Comparison of ENCODE assay signal across 18 mouse cellular contexts in the genomic region with DNA sequence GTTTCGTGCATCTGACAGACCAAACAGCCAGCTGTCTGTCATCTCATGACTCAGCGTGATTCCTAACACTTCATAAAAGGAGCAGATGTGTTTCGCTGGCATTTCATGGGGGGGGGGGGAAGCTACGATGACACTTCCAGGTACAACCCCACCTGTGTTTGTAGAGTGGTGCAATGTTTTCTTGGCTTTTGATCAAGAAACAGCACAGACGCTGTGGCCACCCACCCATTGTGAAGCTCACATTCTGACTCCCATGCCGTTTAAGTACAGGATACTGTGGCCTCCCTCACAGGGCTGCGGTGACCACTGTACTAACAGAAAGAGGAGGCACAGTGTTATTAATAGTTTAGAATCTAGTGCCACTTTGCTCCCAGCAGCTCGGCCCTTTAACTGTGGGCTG.
A peak's percentile ranks its signal among the peaks of the same experiment; 100 is the strongest.
DNase-seq lines count a peak whose midpoint lies in the region; ATAC-seq and TF ChIP-seq lines count a peak whose summit lies in the region.
"Had no signal": no experiment of that assay in that cellular context is flagged by ENCODE, and none has a peak within 500 bp of the region (broad histone marks: within the 10 kb centered on the region; RNA-seq: fewer than 3 reads in every experiment).

No protein-coding gene starts in this region.

- no peak overlapping the region for H3K4me3 ChIP-seq in hindbrain, embryonic 10.5 days
- no peak overlapping the region for H3K4me3 ChIP-seq in hindbrain, embryonic 11.5 days (ENCODE audit: low read depth, low read length)
- no peak overlapping the region for H3K4me3 ChIP-seq in forebrain, postnatal 0 days (ENCODE audit: low read depth, low read length)
- H3K4me3 ChIP-seq in midbrain, embryonic 14.5 days (replicated peaks; ENCODE audit: low read depth, low read length), result no peak overlapping the region
- H3K4me3 ChIP-seq: embryonic facial prominence, embryonic 15.5 days; heart, adult 2 months; kidney, embryonic 15.5 days; limb, embryonic 10.5 days had no signal

- WGBS in hindbrain, embryonic 10.5 days, result 79% methylated on average over 8 of the region's 8 CpGs
- 85% methylated on average over 8 of the region's 8 CpGs for WGBS in hindbrain, embryonic 11.5 days
- 64% methylated on average over 8 of the region's 8 CpGs for WGBS in forebrain, postnatal 0 days
- WGBS in midbrain, embryonic 14.5 days, result 84% methylated on average over 8 of the region's 8 CpGs

- DNase-seq in hindbrain, embryonic 10.5 days (ENCODE audit: low spot score), result no peak
- DNase-seq in hindbrain, embryonic 11.5 days (ENCODE audit: low spot score), result no peak
- DNase-seq in forebrain, postnatal 0 days, result no peak
- DNase-seq in midbrain, embryonic 14.5 days, result no peak
- no peak for DNase-seq in layer of hippocampus, postnatal 36 days
- DNase-seq in kidney, adult 18-20 months, result no peak
- no peak for DNase-seq in natural killer cell, adult 2 months (ENCODE audit: low spot score in 2 of 2)
- DNase-seq: adrenal gland, postnatal 10 days; heart, adult 2 months; lung, adult 2 months; thymus, postnatal 36 days had no signal

- no peak for TF ChIP-seq CTCF in forebrain, postnatal 0 days (IDR thresholded peaks at IDR 0.05; ENCODE audit: low read depth)

- no peaks in the 10 kb centered on the region for H3K36me3 ChIP-seq in hindbrain, embryonic 10.5 days
- no peaks in the 10 kb centered on the region for H3K36me3 ChIP-seq in hindbrain, embryonic 11.5 days (ENCODE audit: control insufficient read depth, insufficient read depth, low read length)
- H3K36me3 ChIP-seq in forebrain, postnatal 0 days (ENCODE audit: insufficient read depth), result no peaks in the 10 kb centered on the region
- no peaks in the 10 kb centered on the region for H3K36me3 ChIP-seq in midbrain, embryonic 14.5 days (ENCODE audit: control insufficient read depth, insufficient read depth, low read length)
- H3K36me3 ChIP-seq: embryonic facial prominence, embryonic 15.5 days; kidney, embryonic 15.5 days; limb, embryonic 10.5 days had no signal

- no peaks in the 10 kb centered on the region for H3K9me3 ChIP-seq in hindbrain, embryonic 10.5 days
- no peaks in the 10 kb centered on the region for H3K9me3 ChIP-seq in hindbrain, embryonic 11.5 days (ENCODE audit: control insufficient read depth, low read length)
- no peaks in the 10 kb centered on the region for H3K9me3 ChIP-seq in forebrain, postnatal 0 days (ENCODE audit: low read length)
- no peaks in the 10 kb centered on the region for H3K9me3 ChIP-seq in midbrain, embryonic 14.5 days (ENCODE audit: control insufficient read depth, low read length)
- H3K9me3 ChIP-seq: embryonic facial prominence, embryonic 15.5 days; kidney, embryonic 15.5 days; limb, embryonic 10.5 days had no signal

- no peak for ATAC-seq in hindbrain, embryonic 11.5 days (ENCODE audit: low FRiP score)
- peak; percentile 36; the same call in 1 of the 2 replicates for ATAC-seq in common myeloid progenitor, adult 5-6 weeks (replicated peaks; ENCODE audit: low read depth, poor library complexity, severe bottlenecking)
- no peak for ATAC-seq in forebrain, postnatal 0 days
- ATAC-seq in midbrain, embryonic 14.5 days (ENCODE audit: low FRiP score, low TSS enrichment), result no peak
- ATAC-seq: inflammation-experienced regulatory T-cells, adult 6 months had no signal

- no peak overlapping the region for H3K4me2 ChIP-seq in hindbrain, embryonic 11.5 days (replicated peaks; ENCODE audit: low read depth, low read length)
- no peak overlapping the region for H3K4me2 ChIP-seq in forebrain, postnatal 0 days (ENCODE audit: low read depth)
- H3K4me2 ChIP-seq in midbrain, embryonic 14.5 days (ENCODE audit: low read length), result no peak overlapping the region
- H3K4me2 ChIP-seq: embryonic facial prominence, embryonic 15.5 days; kidney, embryonic 15.5 days; liver, embryonic 11.5 days had no signal

- 0 out of 2 replicates have a peak overlapping the region, but pooled peaks have one; percentile 83 for H3K27ac ChIP-seq in hindbrain, embryonic 10.5 days
- H3K27ac ChIP-seq in hindbrain, embryonic 11.5 days (ENCODE audit: low read depth, low read length), result no peak overlapping the region
- H3K27ac ChIP-seq in forebrain, postnatal 0 days (ENCODE audit: low read depth, low read length), result peak overlapping the region; percentile 69; the same call in 1 of the 2 replicates
- H3K27ac ChIP-seq in midbrain, embryonic 14.5 days (replicated peaks; ENCODE audit: low read depth, low read length), result peak overlapping the region; percentile 90; the same call in 1 of the 2 replicates
- H3K27ac ChIP-seq: embryonic facial prominence, embryonic 15.5 days; kidney, embryonic 15.5 days; limb, embryonic 10.5 days; macrophage had no signal

- peaks cover 15% of the 10 kb centered on the region for H3K27me3 ChIP-seq in hindbrain, embryonic 10.5 days (ENCODE audit: insufficient read depth, poor library complexity, severe bottlenecking)
- no peaks in the 10 kb centered on the region; the same call in 1 of the 2 replicates for H3K27me3 ChIP-seq in hindbrain, embryonic 11.5 days (ENCODE audit: control insufficient read depth, insufficient read depth, low read length)
- no peaks in the 10 kb centered on the region for H3K27me3 ChIP-seq in forebrain, postnatal 0 days (ENCODE audit: insufficient read depth, low read length)
- no peaks in the 10 kb centered on the region for H3K27me3 ChIP-seq in midbrain, embryonic 14.5 days (ENCODE audit: control insufficient read depth, insufficient read depth, low read length)
- H3K27me3 ChIP-seq: embryonic facial prominence, embryonic 15.5 days; kidney, embryonic 15.5 days had no signal

- no peak overlapping the region for H3K9ac ChIP-seq in hindbrain, embryonic 11.5 days (ENCODE audit: low read depth, low read length)
- no peak overlapping the region for H3K9ac ChIP-seq in forebrain, postnatal 0 days
- no peak overlapping the region for H3K9ac ChIP-seq in midbrain, embryonic 14.5 days (replicated peaks; ENCODE audit: low read length)
- H3K9ac ChIP-seq: embryonic facial prominence, embryonic 15.5 days; kidney, embryonic 15.5 days had no signal

- H3K4me1 ChIP-seq in hindbrain, embryonic 10.5 days (replicated peaks), result peaks cover 42% of the 10 kb centered on the region
- H3K4me1 ChIP-seq in hindbrain, embryonic 11.5 days (replicated peaks; ENCODE audit: control insufficient read depth, insufficient read depth, low read length), result peaks cover 16% of the 10 kb centered on the region
- peaks cover 43% of the 10 kb centered on the region for H3K4me1 ChIP-seq in forebrain, postnatal 0 days (ENCODE audit: insufficient read depth)
- H3K4me1 ChIP-seq in midbrain, embryonic 14.5 days (ENCODE audit: control insufficient read depth, insufficient read depth, low read length), result peaks cover 50% of the 10 kb centered on the region
